Mouse (Mus musculus): ENCODE measurements around the gene Polr3h. TPM values are rescaled to one million over a fixed set of nuclear protein-coding genes. Genes with fewer than 3 reads are reported as not detected.

Gene Polr3h
- polyA plus RNA-seq, 1 experiment from 2014 or later = 106 TPM

- H3K27ac ChIP-seq (ENCODE audit: poor library complexity, severe bottlenecking) = no peak overlapping the region
- H3K9ac ChIP-seq = no peak overlapping the region
- WGBS = 78% methylated on average over 7 of the region's 7 CpGs
Observed at GRCm38 (mm10) chr15:81891140-81891802, 34.8 kb downstream of the Polr3h start.

DNA sequence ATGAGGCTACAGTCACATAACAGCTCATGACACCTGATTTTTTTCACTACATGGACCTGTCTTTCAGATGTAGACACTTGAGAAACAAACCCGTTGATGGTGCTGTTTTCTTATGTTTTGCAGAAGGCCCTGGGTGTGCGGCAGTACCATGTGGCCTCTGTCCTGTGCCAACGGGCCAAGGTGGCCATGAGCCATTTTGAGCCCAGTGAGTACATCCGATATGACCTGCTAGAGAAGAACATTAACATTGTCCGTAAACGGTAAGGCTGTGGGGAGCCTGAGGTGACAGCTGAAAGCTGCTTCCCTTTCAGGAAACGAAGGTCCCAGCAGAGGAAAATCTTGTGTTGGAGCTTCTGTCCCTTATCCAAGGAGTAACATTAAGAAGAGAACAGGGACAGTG lies 36.9 kb downstream of the Polr3h start:
- Histone ChIP-seq H3K9me3 (replicated peaks) (no peaks in the 10 kb centered on the region), H3K36me3 (peaks cover 58% of the 10 kb centered on the region)
- no peak for ATAC-seq (ENCODE audit: insufficient number of reproducible peaks, low FRiP score)

More at GRCm38 (mm10) chr15:81891140-81891802, 34.8 kb downstream of the Polr3h start:
- Histone ChIP-seq H3K4me1 (replicated peaks) (peaks cover 16% of the 10 kb centered on the region; the same call in 1 of the 2 replicates), H3K9me3 (replicated peaks) (no peaks in the 10 kb centered on the region), H3K4me2 (no peak overlapping the region), H3K4me3 (no peak overlapping the region), H3K27me3 (replicated peaks) (no peaks in the 10 kb centered on the region), H3K36me3 (peaks cover 72% of the 10 kb centered on the region)
- ATAC-seq (ENCODE audit: insufficient number of reproducible peaks, low FRiP score) = no peak

DNA sequence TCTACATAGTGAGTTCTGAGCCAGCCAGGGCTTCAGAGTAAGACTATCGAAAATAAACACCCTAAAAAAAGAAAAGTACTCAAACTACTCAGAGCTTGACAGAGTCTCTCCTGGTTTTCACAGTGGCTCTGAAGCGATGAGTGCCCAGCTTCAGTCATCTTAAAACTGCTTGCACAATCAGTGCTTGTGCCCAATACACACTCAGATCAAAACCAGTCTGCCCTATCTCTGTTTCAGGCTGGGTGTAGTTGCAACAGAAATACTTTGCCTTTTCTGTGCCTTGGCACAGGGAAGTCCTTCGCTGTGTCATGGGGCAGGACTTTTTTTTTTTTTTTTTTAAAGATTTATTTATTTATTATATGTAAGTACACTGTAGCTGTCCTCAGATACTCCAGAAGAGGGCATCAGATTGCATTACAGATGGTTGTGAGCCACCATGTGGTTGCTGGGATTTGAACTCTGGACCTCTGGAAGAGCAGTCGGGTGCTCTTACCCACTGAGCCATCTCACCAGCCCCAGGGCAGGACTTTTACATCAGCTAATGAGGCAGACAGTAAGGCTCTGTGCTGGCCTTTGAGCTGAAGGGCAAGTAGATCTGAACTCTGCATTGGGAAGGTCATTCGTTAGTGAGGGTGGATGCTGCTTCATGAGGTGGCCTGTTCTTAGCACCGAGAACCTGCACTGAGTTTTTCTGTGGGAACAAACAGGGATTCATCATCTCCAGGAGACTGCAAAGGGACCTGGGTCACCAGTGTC lies 39.1 kb downstream of the Polr3h start:
- Histone ChIP-seq H3K36me3 (peaks cover 45% of the 10 kb centered on the region), H3K4me3 (no peak overlapping the region), H3K4me2 (no peak overlapping the region), H3K4me1 (replicated peaks) (peaks cover 27% of the 10 kb centered on the region), H3K27ac (ENCODE audit: poor library complexity, severe bottlenecking) (no peak overlapping the region), H3K9me3 (replicated peaks) (no peaks in the 10 kb centered on the region), H3K27me3 (replicated peaks) (no peaks in the 10 kb centered on the region), H3K9ac (no peak overlapping the region)
- WGBS = 82% methylated on average over 6 of the region's 6 CpGs
- no peak for ATAC-seq (ENCODE audit: insufficient number of reproducible peaks, low FRiP score)

More for the DNA sequence above, 36.9 kb downstream of the Polr3h start:
- WGBS = 89% methylated on average over 7 of the region's 7 CpGs
- no peak overlapping the region for H3K4me3 ChIP-seq
- no peak overlapping the region for H3K9ac ChIP-seq
- no peak overlapping the region for H3K4me2 ChIP-seq
- peaks cover 25% of the 10 kb centered on the region for H3K4me1 ChIP-seq (replicated peaks)
- no peak overlapping the region for H3K27ac ChIP-seq (ENCODE audit: poor library complexity, severe bottlenecking)
- H3K27me3 ChIP-seq (replicated peaks) = no peaks in the 10 kb centered on the region

DNA sequence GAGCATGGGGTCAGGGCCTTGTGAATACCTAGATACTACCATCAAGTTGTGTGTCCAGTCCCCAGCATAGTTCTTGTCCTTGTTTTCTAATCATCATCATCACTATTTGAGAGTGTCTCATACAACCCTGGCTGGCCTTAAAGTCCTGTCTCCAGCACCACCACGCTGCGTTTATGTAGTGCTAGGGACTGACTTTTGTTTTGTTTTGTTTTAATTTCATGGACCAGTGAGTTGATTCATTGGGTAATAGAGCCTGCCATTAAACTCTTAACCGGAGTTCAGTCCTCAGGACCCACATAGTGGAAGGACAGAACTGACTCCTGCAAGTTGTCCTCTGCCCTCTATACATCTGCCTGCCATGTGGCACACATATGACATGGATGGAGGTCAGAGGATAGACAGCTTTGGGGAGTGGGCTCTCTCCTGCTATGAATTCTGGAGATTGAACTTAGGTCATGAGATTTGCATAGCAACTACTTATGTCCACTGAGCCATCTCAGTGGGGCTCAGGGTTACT lies 40.6 kb downstream of the Polr3h start:
- H3K4me1 ChIP-seq (replicated peaks) = peaks cover 40% of the 10 kb centered on the region
- WGBS = 93% methylated on average over 3 of the region's 3 CpGs
- H3K27ac ChIP-seq (ENCODE audit: poor library complexity, severe bottlenecking) = no peak overlapping the region
- peaks cover 32% of the 10 kb centered on the region for H3K36me3 ChIP-seq
- ATAC-seq (ENCODE audit: insufficient number of reproducible peaks, low FRiP score) = no peak
- H3K4me2 ChIP-seq = no peak overlapping the region
- no peaks in the 10 kb centered on the region for H3K27me3 ChIP-seq (replicated peaks)
- no peaks in the 10 kb centered on the region for H3K9me3 ChIP-seq (replicated peaks)
- H3K4me3 ChIP-seq = no peak overlapping the region
- no peak overlapping the region; the same call in 1 of the 2 replicates for H3K9ac ChIP-seq

DNA sequence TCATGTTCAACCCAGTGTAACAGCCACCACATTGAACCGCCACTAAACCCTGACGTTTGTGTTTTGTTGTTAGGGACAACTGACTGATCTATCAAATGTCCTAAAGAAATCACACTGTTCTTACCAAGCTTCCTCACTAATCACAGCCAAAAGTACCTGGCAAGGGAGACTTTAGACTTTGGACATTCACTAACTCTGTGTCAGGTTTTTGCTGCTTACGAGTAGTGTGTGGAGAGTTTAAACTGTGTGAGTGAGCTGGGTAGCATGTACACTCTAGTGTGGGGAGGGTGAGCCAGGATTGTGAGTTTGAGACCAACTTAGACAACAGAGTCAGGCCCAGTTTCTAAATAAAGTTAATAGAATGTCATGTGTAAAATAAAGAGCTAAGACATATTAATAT lies 43.7 kb downstream of the Polr3h start:
- no peak overlapping the region for H3K27ac ChIP-seq (ENCODE audit: poor library complexity, severe bottlenecking)
- H3K9ac ChIP-seq = no peak overlapping the region
- H3K27me3 ChIP-seq (replicated peaks) = no peaks in the 10 kb centered on the region
- peaks cover 59% of the 10 kb centered on the region for H3K4me1 ChIP-seq (replicated peaks)
- H3K4me2 ChIP-seq = no peak overlapping the region
- no peaks in the 10 kb centered on the region for H3K9me3 ChIP-seq (replicated peaks)
- H3K36me3 ChIP-seq = peaks cover 7% of the 10 kb centered on the region; the same call in 1 of the 2 replicates
- no peak overlapping the region for H3K4me3 ChIP-seq
- ATAC-seq (ENCODE audit: insufficient number of reproducible peaks, low FRiP score) = no peak
- WGBS = 92% methylated on average over 3 of the region's 3 CpGs

DNA sequence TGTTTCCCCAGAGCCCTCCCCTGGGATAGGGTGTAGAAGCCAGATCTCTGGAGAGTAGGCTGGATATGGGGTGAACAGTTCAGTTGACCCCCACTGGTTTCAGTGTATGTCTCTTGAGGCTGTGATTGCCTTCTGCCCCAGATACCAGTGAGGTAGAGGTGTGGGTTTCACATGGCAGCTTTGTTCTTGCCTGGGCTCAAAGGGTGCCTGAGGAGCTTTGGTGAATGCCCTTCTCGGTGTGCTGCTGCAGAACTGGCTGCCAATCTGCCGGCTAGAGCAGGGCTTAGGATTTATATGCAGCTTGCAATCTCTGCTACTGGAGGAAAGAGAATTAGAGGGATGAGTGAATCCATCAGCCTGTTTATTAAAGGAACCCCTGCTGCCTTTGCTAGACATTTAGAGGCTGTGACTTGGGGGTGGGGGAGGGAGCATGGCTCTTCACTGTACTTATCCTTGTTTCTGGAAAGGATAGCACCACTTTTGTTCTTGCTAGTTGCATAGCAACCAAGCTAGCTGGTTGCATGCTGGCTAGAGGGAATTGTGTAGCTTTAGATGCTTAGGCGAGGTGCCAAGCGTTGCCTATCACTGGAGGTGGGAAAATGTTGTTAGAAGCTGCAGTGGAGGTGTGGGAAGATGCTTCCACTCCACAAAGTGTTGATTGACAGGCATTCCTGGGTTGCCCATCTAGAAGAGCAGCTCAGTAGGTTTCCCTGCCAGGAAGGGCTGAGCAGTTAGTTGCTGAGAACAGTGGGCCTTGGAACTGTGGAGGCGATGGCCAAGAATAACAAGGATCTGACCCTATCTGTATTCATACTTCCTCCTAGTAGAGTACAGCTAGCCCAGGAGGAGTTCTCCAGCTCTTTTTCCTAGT lies 46.3 kb downstream of the Polr3h start:
- H3K9ac ChIP-seq = peak overlapping the region; percentile 58
- 32% methylated on average over 5 of the region's 5 CpGs for WGBS

GRCm38 (mm10) chr15:81872262-81873136 lies 53.5 kb downstream of the Polr3h start, which contains the start of gene Aco2:
Aco2 (plus strand) TSS chr15:81872309.
- under 1% methylated on average over 53 of the region's 53 CpGs for WGBS
- peak within 1 kb of the TSS; percentile 88 for H3K4me3 ChIP-seq
- no peaks in the 10 kb centered on the region for H3K27me3 ChIP-seq (replicated peaks)
- no peaks in the 10 kb centered on the region for H3K9me3 ChIP-seq (replicated peaks)
- H3K9ac ChIP-seq = peak within 1 kb of the TSS; percentile 90
- H3K4me2 ChIP-seq = peak within 1 kb of the TSS; percentile 95
- peak within 1 kb of the TSS; percentile 94 for H3K27ac ChIP-seq (ENCODE audit: poor library complexity, severe bottlenecking)
- ATAC-seq (ENCODE audit: insufficient number of reproducible peaks, low FRiP score) = peak; percentile 92
- H3K4me1 ChIP-seq (replicated peaks) = peaks cover 13% of the 10 kb centered on the region
- H3K36me3 ChIP-seq = peaks cover 34% of the 10 kb centered on the region

More for the DNA sequence above, 46.3 kb downstream of the Polr3h start:
- H3K36me3 ChIP-seq = peaks cover 7% of the 10 kb centered on the region; the same call in 1 of the 2 replicates
- H3K27me3 ChIP-seq (replicated peaks) = no peaks in the 10 kb centered on the region
- peaks cover 42% of the 10 kb centered on the region for H3K4me1 ChIP-seq (replicated peaks)
- no peaks in the 10 kb centered on the region for H3K9me3 ChIP-seq (replicated peaks)
- peak overlapping the region; percentile 77 for H3K27ac ChIP-seq (ENCODE audit: poor library complexity, severe bottlenecking)
- peak; percentile 77 for ATAC-seq (ENCODE audit: insufficient number of reproducible peaks, low FRiP score)
- no peak overlapping the region for H3K4me3 ChIP-seq
- H3K4me2 ChIP-seq = peak overlapping the region; percentile 46

- peak; percentile 95 for ATAC-seq (ENCODE audit: insufficient number of reproducible peaks, low FRiP score)
- H3K27ac ChIP-seq (ENCODE audit: poor library complexity, severe bottlenecking) = peak within 1 kb of the TSS; percentile 94
- H3K9ac ChIP-seq = peak within 1 kb of the TSS; percentile 90
- H3K4me3 ChIP-seq = peak within 1 kb of the TSS; percentile 88
- no peaks in the 10 kb centered on the region for H3K9me3 ChIP-seq (replicated peaks)
- no peaks in the 10 kb centered on the region for H3K27me3 ChIP-seq (replicated peaks)
- H3K4me1 ChIP-seq (replicated peaks) = peaks cover 13% of the 10 kb centered on the region
- peak within 1 kb of the TSS; percentile 95 for H3K4me2 ChIP-seq
- peaks cover 42% of the 10 kb centered on the region for H3K36me3 ChIP-seq
- under 1% methylated on average over 30 of the region's 30 CpGs for WGBS
Observed at GRCm38 (mm10) chr15:81871604-81872261, 54.3 kb downstream of the Polr3h start, which contains the start of gene Phf5a. Phf5a (minus strand) TSS chr15:81871911.

DNA sequence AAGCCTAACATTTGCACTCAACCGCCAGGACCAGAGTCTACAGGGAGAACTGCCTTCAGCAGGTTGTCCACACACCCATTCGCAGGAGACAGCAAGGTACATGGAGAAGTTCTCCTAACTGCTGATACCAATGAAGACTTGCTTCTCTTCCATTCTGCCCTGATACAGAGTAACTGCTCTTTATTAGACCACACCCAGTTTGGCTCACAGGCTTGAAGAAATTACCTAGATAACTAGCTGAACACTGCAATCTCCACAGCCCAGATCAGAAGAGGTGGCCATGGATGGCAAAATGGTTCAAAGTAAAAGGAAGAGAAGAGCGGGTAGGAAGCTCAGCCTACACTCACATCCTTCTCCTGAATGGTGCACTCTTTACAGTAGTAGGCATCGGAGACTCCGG lies 56.1 kb downstream of the Polr3h start:
- Histone ChIP-seq H3K9me3 (replicated peaks) (no peaks in the 10 kb centered on the region), H3K9ac (no peak overlapping the region), H3K4me1 (replicated peaks) (peaks cover 13% of the 10 kb centered on the region), H3K27ac (ENCODE audit: poor library complexity, severe bottlenecking) (no peak overlapping the region), H3K4me3 (no peak overlapping the region), H3K27me3 (replicated peaks) (no peaks in the 10 kb centered on the region), H3K4me2 (no peak overlapping the region), H3K36me3 (peaks cover 58% of the 10 kb centered on the region)
- 96% methylated on average over 5 of the region's 5 CpGs for WGBS
- no peak for ATAC-seq (ENCODE audit: insufficient number of reproducible peaks, low FRiP score)

Measured in heart, embryonic 12.5 days (tissue).